9 mouse cellular contexts compared by ENCODE assay signal in the genomic region with DNA sequence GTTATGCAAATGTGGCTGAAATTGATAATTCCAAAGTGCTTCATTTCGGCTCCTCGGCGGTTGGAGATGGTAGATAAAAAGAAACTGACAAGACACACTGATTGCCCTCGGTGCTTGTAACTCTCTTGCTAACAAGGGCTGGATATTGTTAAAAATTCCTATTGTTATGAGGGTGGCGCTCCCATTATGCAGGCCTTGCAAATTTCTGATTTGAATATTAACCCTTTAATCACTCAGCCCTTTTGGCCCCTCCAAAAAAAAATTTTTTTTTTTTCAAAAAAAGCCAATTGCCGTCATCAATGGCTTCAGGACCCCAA.
DNase-seq lines count a peak whose midpoint lies in the region; ATAC-seq and TF ChIP-seq lines count a peak whose summit lies in the region.
"Had no signal": no experiment of that assay in that cellular context is flagged by ENCODE, and none has a peak within 500 bp of the region (broad histone marks: within the 10 kb centered on the region; RNA-seq: fewer than 3 reads in every experiment).

No protein-coding gene starts in this region.

- ATAC-seq in lung, embryonic 15.5 days (ENCODE audit: borderline replicate concordance, extremely low read depth, low FRiP score, low TSS enrichment), result no peak
- ATAC-seq in forebrain, embryonic 15.5 days (replicated peaks), result no peak
- ATAC-seq in limb, embryonic 14.5 days (ENCODE audit: low FRiP score, low read depth), result no peak

- TF ChIP-seq POLR2A in lung, adult 2 months (IDR thresholded peaks at IDR 0.05; ENCODE audit: borderline replicate concordance, extremely low read depth, low read depth, low read length), result no peak
- no peak for TF ChIP-seq POLR2A in limb, embryonic 14.5 days (IDR thresholded peaks at IDR 0.05; ENCODE audit: borderline replicate concordance, extremely low read depth, insufficient read depth, insufficient read length)
- TF ChIP-seq POLR2A in olfactory bulb, adult 2 months (IDR thresholded peaks at IDR 0.05; ENCODE audit: insufficient read depth, low read depth, low read length), result no peak

- H3K9me3 ChIP-seq in lung, embryonic 15.5 days, result no peaks in the 10 kb centered on the region
- no peaks in the 10 kb centered on the region for H3K9me3 ChIP-seq in forebrain, embryonic 15.5 days
- H3K9me3 ChIP-seq in limb, embryonic 14.5 days (ENCODE audit: control insufficient read depth, low read length), result no peaks in the 10 kb centered on the region

- H3K27me3 ChIP-seq in lung, embryonic 15.5 days, result peaks cover 80% of the 10 kb centered on the region
- H3K27me3 ChIP-seq in forebrain, embryonic 15.5 days, result no peaks in the 10 kb centered on the region
- H3K27me3 ChIP-seq in limb, embryonic 14.5 days (ENCODE audit: control insufficient read depth, insufficient read depth, low read length), result peaks cover 83% of the 10 kb centered on the region

- peaks cover 10% of the 10 kb centered on the region for H3K4me1 ChIP-seq in lung, embryonic 15.5 days
- no peaks in the 10 kb centered on the region for H3K4me1 ChIP-seq in lung, adult 2 months (ENCODE audit: control insufficient read depth, insufficient read depth, low read length)
- H3K4me1 ChIP-seq in forebrain, embryonic 15.5 days, result peaks cover 65% of the 10 kb centered on the region
- H3K4me1 ChIP-seq in limb, embryonic 14.5 days (ENCODE audit: control insufficient read depth, insufficient read depth, low read length), result no peaks in the 10 kb centered on the region; the same call in 1 of the 2 replicates
- peaks cover 7% of the 10 kb centered on the region; the same call in 1 of the 2 replicates for H3K4me1 ChIP-seq in olfactory bulb, adult 2 months (ENCODE audit: control insufficient read depth, insufficient read depth, low read length)

- no peak overlapping the region for H3K27ac ChIP-seq in lung, embryonic 15.5 days
- peak overlapping the region; percentile 83 for H3K27ac ChIP-seq in forebrain, embryonic 15.5 days (replicated peaks)
- H3K27ac ChIP-seq in limb, embryonic 14.5 days (replicated peaks; ENCODE audit: low read depth, low read length), result no peak overlapping the region
- H3K27ac ChIP-seq in olfactory bulb, adult 2 months (ENCODE audit: insufficient read depth, low read depth, low read length), result peak overlapping the region; percentile 21; the same call in 1 of the 2 replicates

- WGBS in lung, embryonic 15.5 days, result 11% methylated on average over 6 of the region's 6 CpGs
- WGBS in lung, adult 2 months, result 13% methylated on average over 6 of the region's 6 CpGs
- WGBS in forebrain, embryonic 15.5 days, result 9% methylated on average over 6 of the region's 6 CpGs
- WGBS in limb, embryonic 14.5 days, result 9% methylated on average over 6 of the region's 6 CpGs
- WGBS in olfactory bulb, adult 2 months, result 33% methylated on average over 6 of the region's 6 CpGs

- TF ChIP-seq CTCF in lung, adult 2 months (IDR thresholded peaks at IDR 0.05; ENCODE audit: insufficient read depth, low read length), result no peak
- no peak for TF ChIP-seq CTCF in olfactory bulb, adult 2 months (IDR thresholded peaks at IDR 0.05; ENCODE audit: insufficient read depth, low read depth, low read length)

- H3K9ac ChIP-seq in lung, embryonic 15.5 days, result no peak overlapping the region
- peak overlapping the region; percentile 24; the same call in 1 of the 2 replicates for H3K9ac ChIP-seq in forebrain, embryonic 15.5 days (replicated peaks)
- no peak overlapping the region for H3K9ac ChIP-seq in limb, embryonic 14.5 days (ENCODE audit: low read depth, low read length, severe bottlenecking)

- no peak for DNase-seq in lung, adult 2 months
- DNase-seq in limb, embryonic 14.5 days (ENCODE audit: low spot score), result no peak
- no peak for DNase-seq in cerebellum, adult 9-10 months
- no peak for DNase-seq in layer of hippocampus, postnatal 25 days (ENCODE audit: extremely low spot score in 1 of 2, low spot score in 1 of 2)
- DNase-seq in right cerebral cortex, adult 18-20 months, result no peak
- DNase-seq: thymus, adult 18-20 months had no signal

- no peaks in the 10 kb centered on the region for H3K36me3 ChIP-seq in lung, embryonic 15.5 days
- H3K36me3 ChIP-seq in forebrain, embryonic 15.5 days, result no peaks in the 10 kb centered on the region
- no peaks in the 10 kb centered on the region for H3K36me3 ChIP-seq in limb, embryonic 14.5 days (ENCODE audit: control insufficient read depth, insufficient read depth, low read length)

- 0 out of 2 replicates have a peak overlapping the region, but pooled peaks have one; percentile 4 for H3K4me3 ChIP-seq in lung, embryonic 15.5 days
- no peak overlapping the region for H3K4me3 ChIP-seq in lung, adult 2 months (replicated peaks; ENCODE audit: extremely low read depth, low read depth, low read length)
- peak overlapping the region; percentile 29 for H3K4me3 ChIP-seq in forebrain, embryonic 15.5 days
- peak overlapping the region; percentile 19 for H3K4me3 ChIP-seq in limb, embryonic 14.5 days (replicated peaks; ENCODE audit: low read length)
- H3K4me3 ChIP-seq in olfactory bulb, adult 2 months (ENCODE audit: insufficient read depth, low read depth, low read length), result peak overlapping the region; percentile 31

- peak overlapping the region; percentile 31 for H3K4me2 ChIP-seq in lung, embryonic 15.5 days
- peak overlapping the region; percentile 55 for H3K4me2 ChIP-seq in forebrain, embryonic 15.5 days (replicated peaks)
- H3K4me2 ChIP-seq in limb, embryonic 14.5 days (replicated peaks; ENCODE audit: low read depth, low read length, severe bottlenecking), result peak overlapping the region; percentile 33

Comparison
In these comparisons a context has a peak if more than half of its experiments do, and no peak if none do; other contexts are left out.
1. H3K27ac ChIP-seq: peak in forebrain, embryonic 15.5 days (single experiment) and olfactory bulb, adult 2 months (single experiment); none in lung, embryonic 15.5 days (single experiment) and limb, embryonic 14.5 days (single experiment).
2. Peak in every context shown above with its lines, with median percentiles within 50 percentile points of each other: H3K4me2 ChIP-seq.